Mouse (Mus musculus): ENCODE measurements around the gene Hist1h4h.

- TF ChIP-seq POLR2A (IDR thresholded peaks at IDR 0.05; ENCODE audit: low read depth, low read length): no peak
- TF ChIP-seq CTCF (IDR thresholded peaks at IDR 0.05; ENCODE audit: borderline replicate concordance, insufficient read depth, low read length): no peak
These were observed 12.0 kb upstream of the Hist1h4h start for GRCm38 (mm10) chr13:23518885-23519284.
